Mouse (Mus musculus): Measurements from ENCODE around the gene Aknad1. TPM values are rescaled to one million over a fixed set of nuclear protein-coding genes. Genes with fewer than 3 reads are reported as not detected.

Aknad1 gene
- not detected in 2 replicates for polyA plus RNA-seq (2015; fragmentation: Nextera tagmentation; extraction: Ambion mirVana)

DNA sequence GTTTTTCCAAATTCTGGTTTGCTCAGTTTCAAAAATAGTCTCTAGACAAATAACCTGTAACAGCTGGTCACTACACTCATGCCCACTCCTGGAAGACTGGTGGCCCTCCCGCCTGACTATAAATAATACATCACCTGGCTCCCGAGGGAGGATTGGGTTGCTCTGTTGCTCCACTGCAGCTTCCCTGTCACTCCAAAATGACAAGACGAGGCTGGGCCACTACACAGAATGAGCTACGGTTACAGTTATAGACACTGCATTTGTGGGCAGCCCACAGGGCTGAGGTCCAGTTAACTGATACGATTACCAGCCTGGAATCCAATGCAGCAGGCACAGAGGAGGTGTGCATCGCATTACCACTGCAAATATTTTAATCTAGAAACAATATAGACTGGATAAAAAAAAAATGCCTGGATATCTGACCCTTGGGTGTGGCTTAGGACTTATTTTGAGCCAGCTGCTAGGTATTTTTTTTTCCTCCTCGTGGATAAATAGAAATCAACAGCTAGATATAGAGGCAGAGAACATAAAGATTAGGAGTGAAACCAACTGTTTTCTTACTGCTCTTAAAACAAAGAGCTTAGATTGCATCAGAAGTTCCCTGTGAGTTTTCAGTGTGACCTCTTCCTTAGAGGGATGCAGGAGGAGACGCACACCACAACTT is at the start of gene Aknad1:
Gene Aknad1, plus strand, starts transcription at position 614 of the 664 bp plus-strand sequence.
- Histone ChIP-seq H3K4me3 (ENCODE audit: low read depth, low read length) (no peak within 1 kb of the TSS), H3K27ac (ENCODE audit: low read length) (no peak within 1 kb of the TSS), H3K36me3 (ENCODE audit: control insufficient read depth, insufficient read depth, low read length) (no peaks in the 10 kb centered on the region), H3K4me2 (ENCODE audit: low read length) (no peak within 1 kb of the TSS), H3K9ac (ENCODE audit: low read depth, low read length) (no peak within 1 kb of the TSS), H3K9me3 (replicated peaks; ENCODE audit: control insufficient read depth, low read length, poor library complexity, severe bottlenecking) (no peaks in the 10 kb centered on the region), H3K27me3 (ENCODE audit: control insufficient read depth, insufficient read depth, low read depth, low read length) (no peaks in the 10 kb centered on the region), H3K4me1 (ENCODE audit: control insufficient read depth, insufficient read depth, low read length) (no peaks in the 10 kb centered on the region)
- 70% methylated on average over 8 of the region's 8 CpGs for WGBS
- ATAC-seq: no peak

DNA sequence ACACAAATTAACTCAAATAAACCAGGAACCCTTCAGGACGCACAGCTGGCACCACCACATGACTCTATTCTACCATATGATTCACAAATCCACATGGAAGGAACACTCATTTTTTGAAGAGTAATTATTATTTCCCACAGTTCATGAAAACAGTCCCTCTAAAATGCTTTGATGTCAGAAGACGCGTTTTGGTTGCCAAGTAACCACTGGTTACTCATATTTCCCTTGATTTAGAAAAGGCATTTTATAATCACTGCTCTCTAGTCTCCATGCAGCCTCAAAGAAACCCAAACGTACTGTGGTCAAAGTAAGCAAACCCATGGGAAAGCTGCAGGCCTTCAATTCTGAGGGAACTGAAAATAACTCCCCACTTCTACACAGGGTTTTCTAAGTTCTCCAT is 49.5 kb upstream of the Aknad1 start:
- Histone ChIP-seq H3K4me1 (ENCODE audit: control insufficient read depth, insufficient read depth, low read length) (no peaks in the 10 kb centered on the region), H3K9ac (ENCODE audit: low read depth, low read length) (no peak overlapping the region), H3K27ac (ENCODE audit: low read length) (no peak overlapping the region), H3K27me3 (ENCODE audit: control insufficient read depth, insufficient read depth, low read depth, low read length) (no peaks in the 10 kb centered on the region), H3K36me3 (ENCODE audit: control insufficient read depth, insufficient read depth, low read length) (no peaks in the 10 kb centered on the region), H3K9me3 (replicated peaks; ENCODE audit: control insufficient read depth, low read length, poor library complexity, severe bottlenecking) (no peaks in the 10 kb centered on the region), H3K4me3 (ENCODE audit: low read depth, low read length) (no peak overlapping the region), H3K4me2 (ENCODE audit: low read length) (no peak overlapping the region)
- ATAC-seq: no peak
- WGBS: 70% methylated on average over 4 of the region's 4 CpGs

DNA sequence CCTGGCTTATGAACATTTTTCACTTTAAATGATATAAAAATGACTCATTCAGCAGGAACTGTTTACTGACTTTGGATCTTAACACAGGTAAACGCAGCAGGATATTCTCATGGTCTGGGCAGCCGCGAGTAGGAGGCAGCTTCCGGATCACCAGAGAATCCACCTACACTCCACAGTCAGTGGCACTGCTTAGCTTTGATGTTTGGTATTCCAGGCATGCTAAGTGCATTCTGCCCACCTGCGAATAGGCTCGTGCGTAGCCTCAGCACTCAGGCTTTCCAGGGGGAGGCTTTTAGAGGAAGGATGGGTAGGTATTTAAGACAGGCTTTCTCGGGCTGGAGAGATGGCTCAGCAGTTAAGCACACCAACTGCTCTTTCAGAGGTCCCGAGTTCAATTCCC is 45.1 kb upstream of the Aknad1 start:
- H3K4me1 ChIP-seq (ENCODE audit: control insufficient read depth, insufficient read depth, low read length): no peaks in the 10 kb centered on the region
- WGBS: 92% methylated on average over 9 of the region's 9 CpGs

DNA sequence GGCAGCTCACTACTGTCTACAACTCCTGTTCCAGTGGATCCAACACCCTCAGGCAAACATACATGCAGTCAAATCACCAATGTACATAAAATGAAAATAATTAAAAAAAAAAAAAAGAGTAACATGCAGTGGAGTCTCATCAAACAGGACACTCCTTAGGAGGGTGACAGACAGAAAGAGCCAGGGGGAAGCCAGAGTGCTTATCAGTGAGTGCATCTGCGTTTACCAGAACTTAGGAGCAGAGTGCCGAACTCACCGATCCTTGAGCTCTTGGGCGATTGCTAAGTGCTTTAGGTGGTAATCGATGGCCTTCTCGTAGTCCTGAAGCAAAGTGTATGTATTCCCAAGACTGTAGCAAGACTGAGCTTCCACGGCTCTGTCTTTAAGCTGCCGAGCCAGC is 40.8 kb upstream of the Aknad1 start:
- no peak overlapping the region for H3K4me3 ChIP-seq (ENCODE audit: low read depth, low read length)
- no peak overlapping the region for H3K4me2 ChIP-seq (ENCODE audit: low read length)
- no peaks in the 10 kb centered on the region for H3K27me3 ChIP-seq (ENCODE audit: control insufficient read depth, insufficient read depth, low read depth, low read length)
- no peaks in the 10 kb centered on the region for H3K4me1 ChIP-seq (ENCODE audit: control insufficient read depth, insufficient read depth, low read length)
- WGBS: 96% methylated on average over 8 of the region's 8 CpGs
- no peak overlapping the region for H3K27ac ChIP-seq (ENCODE audit: low read length)
- H3K9me3 ChIP-seq (replicated peaks; ENCODE audit: control insufficient read depth, low read length, poor library complexity, severe bottlenecking): no peaks in the 10 kb centered on the region
- ATAC-seq: no peak
- no peaks in the 10 kb centered on the region for H3K36me3 ChIP-seq (ENCODE audit: control insufficient read depth, insufficient read depth, low read length)
- no peak overlapping the region for H3K9ac ChIP-seq (ENCODE audit: low read depth, low read length)

More for the DNA sequence above, 45.1 kb upstream of the Aknad1 start:
- no peaks in the 10 kb centered on the region for H3K36me3 ChIP-seq (ENCODE audit: control insufficient read depth, insufficient read depth, low read length)
- H3K9me3 ChIP-seq (replicated peaks; ENCODE audit: control insufficient read depth, low read length, poor library complexity, severe bottlenecking): no peaks in the 10 kb centered on the region
- no peak overlapping the region for H3K27ac ChIP-seq (ENCODE audit: low read length)
- no peaks in the 10 kb centered on the region for H3K27me3 ChIP-seq (ENCODE audit: control insufficient read depth, insufficient read depth, low read depth, low read length)
- H3K9ac ChIP-seq (ENCODE audit: low read depth, low read length): no peak overlapping the region
- H3K4me2 ChIP-seq (ENCODE audit: low read length): no peak overlapping the region
- no peak overlapping the region for H3K4me3 ChIP-seq (ENCODE audit: low read depth, low read length)
- no peak for ATAC-seq

DNA sequence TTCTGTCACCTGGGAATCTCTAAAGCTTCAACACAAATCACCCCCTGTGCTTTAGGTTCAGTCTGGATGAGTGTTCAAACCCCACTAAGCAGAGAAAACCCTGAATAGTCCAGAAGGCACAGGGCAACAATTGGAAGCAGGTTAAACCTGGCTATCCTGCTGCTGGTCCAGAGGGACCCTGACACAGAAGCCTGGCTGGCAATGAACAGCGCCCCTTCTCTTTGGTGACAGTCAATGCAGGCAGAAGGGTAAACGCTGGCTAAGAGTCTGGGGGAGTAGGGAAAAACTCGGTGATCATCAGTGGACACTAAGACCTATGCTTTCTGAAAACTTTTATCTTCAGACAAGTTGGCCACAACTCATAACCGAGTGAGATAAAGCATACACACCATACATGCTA is 39.7 kb upstream of the Aknad1 start:
- 95% methylated on average over 4 of the region's 4 CpGs for WGBS
- Histone ChIP-seq H3K27ac (ENCODE audit: low read length) (no peak overlapping the region), H3K4me1 (ENCODE audit: control insufficient read depth, insufficient read depth, low read length) (no peaks in the 10 kb centered on the region), H3K36me3 (ENCODE audit: control insufficient read depth, insufficient read depth, low read length) (no peaks in the 10 kb centered on the region), H3K4me2 (ENCODE audit: low read length) (no peak overlapping the region), H3K9ac (ENCODE audit: low read depth, low read length) (no peak overlapping the region), H3K27me3 (ENCODE audit: control insufficient read depth, insufficient read depth, low read depth, low read length) (no peaks in the 10 kb centered on the region), H3K4me3 (ENCODE audit: low read depth, low read length) (no peak overlapping the region), H3K9me3 (replicated peaks; ENCODE audit: control insufficient read depth, low read length, poor library complexity, severe bottlenecking) (no peaks in the 10 kb centered on the region)
- ATAC-seq: no peak

DNA sequence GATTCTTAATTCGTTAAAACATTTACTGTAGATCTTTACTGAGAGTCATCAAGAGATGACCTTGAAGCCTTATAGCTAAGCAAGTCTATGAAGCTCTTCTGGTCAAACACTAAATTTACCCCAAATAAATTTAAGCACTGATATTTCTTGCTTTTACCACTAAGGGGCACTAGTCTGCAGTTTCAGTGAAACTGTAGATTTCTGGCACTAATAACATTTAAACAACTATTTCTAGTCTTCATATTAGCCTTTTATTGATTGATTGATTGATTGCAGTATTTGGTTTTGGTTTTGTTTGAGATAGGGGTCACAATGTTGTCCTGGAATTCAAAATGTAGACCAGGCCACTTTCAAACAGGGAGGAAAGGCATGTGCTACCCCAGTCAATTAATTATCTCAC is 38.2 kb upstream of the Aknad1 start:
- no peaks in the 10 kb centered on the region for H3K36me3 ChIP-seq (ENCODE audit: control insufficient read depth, insufficient read depth, low read length)
- H3K4me1 ChIP-seq (ENCODE audit: control insufficient read depth, insufficient read depth, low read length): no peaks in the 10 kb centered on the region
- 80% methylated on average over 1 of the region's 1 CpGs for WGBS
- H3K27me3 ChIP-seq (ENCODE audit: control insufficient read depth, insufficient read depth, low read depth, low read length): no peaks in the 10 kb centered on the region
- H3K4me2 ChIP-seq (ENCODE audit: low read length): no peak overlapping the region
- ATAC-seq: no peak
- H3K27ac ChIP-seq (ENCODE audit: low read length): no peak overlapping the region
- H3K9ac ChIP-seq (ENCODE audit: low read depth, low read length): no peak overlapping the region
- H3K9me3 ChIP-seq (replicated peaks; ENCODE audit: control insufficient read depth, low read length, poor library complexity, severe bottlenecking): no peaks in the 10 kb centered on the region
- H3K4me3 ChIP-seq (ENCODE audit: low read depth, low read length): no peak overlapping the region

DNA sequence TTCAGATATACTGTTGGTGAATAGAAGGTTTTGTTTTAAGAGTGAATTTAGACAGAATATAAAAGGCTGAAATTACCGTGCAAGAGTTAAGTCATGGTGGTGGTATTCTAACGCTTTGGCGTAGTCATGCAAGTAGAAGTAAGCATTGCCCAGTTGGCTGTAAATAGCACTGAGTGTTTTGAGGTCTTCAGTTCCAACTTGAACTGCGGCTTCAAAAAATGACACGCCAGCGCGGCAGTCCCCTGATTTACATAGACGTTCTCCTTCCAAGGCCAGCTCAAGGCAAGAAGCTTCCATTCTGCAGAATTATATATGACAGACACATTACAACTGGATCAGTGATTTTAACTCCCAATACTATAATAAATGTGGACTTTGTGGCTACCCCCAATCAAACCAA is 36.7 kb upstream of the Aknad1 start:
- Histone ChIP-seq H3K4me1 (ENCODE audit: control insufficient read depth, insufficient read depth, low read length) (no peaks in the 10 kb centered on the region), H3K27ac (ENCODE audit: low read length) (no peak overlapping the region), H3K9me3 (replicated peaks; ENCODE audit: control insufficient read depth, low read length, poor library complexity, severe bottlenecking) (no peaks in the 10 kb centered on the region), H3K9ac (ENCODE audit: low read depth, low read length) (no peak overlapping the region), H3K36me3 (ENCODE audit: control insufficient read depth, insufficient read depth, low read length) (no peaks in the 10 kb centered on the region), H3K27me3 (ENCODE audit: control insufficient read depth, insufficient read depth, low read depth, low read length) (no peaks in the 10 kb centered on the region), H3K4me3 (ENCODE audit: low read depth, low read length) (no peak overlapping the region), H3K4me2 (ENCODE audit: low read length) (no peak overlapping the region)
- ATAC-seq: no peak
- 94% methylated on average over 8 of the region's 8 CpGs for WGBS

DNA sequence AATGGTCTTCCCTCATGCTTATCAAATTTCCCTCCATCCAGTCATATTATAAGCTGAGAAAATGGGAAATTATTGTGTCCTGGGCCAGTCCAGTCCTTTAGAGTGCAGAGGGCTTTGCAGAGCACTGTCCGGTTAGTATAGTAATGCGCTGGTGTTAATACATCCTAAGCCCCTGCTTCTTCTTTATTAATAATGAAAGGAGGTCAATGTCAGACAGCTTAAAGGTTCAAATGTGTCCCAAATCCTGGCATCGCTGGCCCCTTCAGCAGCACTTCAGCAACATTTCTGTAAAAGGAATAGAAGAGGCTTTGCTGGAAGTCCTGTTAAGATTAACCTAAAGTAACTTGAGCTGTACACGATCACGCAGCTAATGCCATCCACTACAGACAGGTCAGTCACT is 28.2 kb upstream of the Aknad1 start:
- no peak for ATAC-seq
- no peaks in the 10 kb centered on the region for H3K27me3 ChIP-seq (ENCODE audit: control insufficient read depth, insufficient read depth, low read depth, low read length)
- no peak overlapping the region for H3K27ac ChIP-seq (ENCODE audit: low read length)
- WGBS: 84% methylated on average over 5 of the region's 5 CpGs
- no peaks in the 10 kb centered on the region for H3K36me3 ChIP-seq (ENCODE audit: control insufficient read depth, insufficient read depth, low read length)
- H3K9me3 ChIP-seq (replicated peaks; ENCODE audit: control insufficient read depth, low read length, poor library complexity, severe bottlenecking): no peaks in the 10 kb centered on the region
- H3K4me1 ChIP-seq (ENCODE audit: control insufficient read depth, insufficient read depth, low read length): 0 out of 2 replicates have a peak, but pooled peaks cover 4% of the 10 kb centered on the region
- H3K4me2 ChIP-seq (ENCODE audit: low read length): no peak overlapping the region
- H3K9ac ChIP-seq (ENCODE audit: low read depth, low read length): no peak overlapping the region
- H3K4me3 ChIP-seq (ENCODE audit: low read depth, low read length): no peak overlapping the region

DNA sequence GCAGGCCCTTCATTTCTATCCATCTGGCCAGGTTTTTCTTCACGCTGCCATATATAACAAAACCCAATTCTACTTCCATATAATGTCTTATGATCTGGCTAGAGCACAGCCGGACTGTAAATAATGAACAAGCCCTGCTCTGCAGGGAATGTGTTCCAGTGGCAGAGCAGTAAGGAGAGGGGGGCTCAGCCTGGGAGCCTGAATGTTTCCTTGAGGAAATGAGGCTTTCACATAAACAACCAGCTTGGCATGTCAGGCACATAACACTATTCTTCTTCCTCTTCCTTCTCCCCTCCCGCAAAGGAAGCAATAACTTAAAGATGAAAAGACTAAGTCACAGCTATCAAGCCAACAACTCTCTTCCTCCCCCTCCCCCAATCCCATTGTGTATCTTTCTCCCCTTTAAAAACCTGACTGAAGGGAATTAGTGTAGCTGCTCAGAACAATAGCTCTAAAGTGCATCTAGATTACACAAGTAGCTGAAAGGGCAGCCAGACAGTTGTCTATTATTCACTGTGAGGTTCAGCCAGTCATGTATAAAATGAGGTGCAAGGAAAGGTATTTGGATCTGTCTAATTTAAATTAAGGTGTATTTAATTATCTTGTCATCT is 26.3 kb upstream of the Aknad1 start:
- ATAC-seq: no peak
- H3K27ac ChIP-seq (ENCODE audit: low read length): no peak overlapping the region
- H3K27me3 ChIP-seq (ENCODE audit: control insufficient read depth, insufficient read depth, low read depth, low read length): no peaks in the 10 kb centered on the region
- H3K9ac ChIP-seq (ENCODE audit: low read depth, low read length): no peak overlapping the region
- no peak overlapping the region for H3K4me2 ChIP-seq (ENCODE audit: low read length)
- H3K9me3 ChIP-seq (replicated peaks; ENCODE audit: control insufficient read depth, low read length, poor library complexity, severe bottlenecking): no peaks in the 10 kb centered on the region
- WGBS: 36% methylated on average over 3 of the region's 3 CpGs
- 0 out of 2 replicates have a peak, but pooled peaks cover 4% of the 10 kb centered on the region for H3K4me1 ChIP-seq (ENCODE audit: control insufficient read depth, insufficient read depth, low read length)
- H3K36me3 ChIP-seq (ENCODE audit: control insufficient read depth, insufficient read depth, low read length): no peaks in the 10 kb centered on the region
- no peak overlapping the region for H3K4me3 ChIP-seq (ENCODE audit: low read depth, low read length)
